Mouse (Mus musculus) urinary bladder, postnatal 4 days (tissue): ENCODE data around the gene Rimbp3.
"Not testable (repeated sequence)": the region's sequence is repeated elsewhere in the genome, so short reads cannot be mapped to it uniquely, and the experiment has no call there.

Experiments used
- DNase-seq, 2 experiments: peaks; one replicate each; pipeline ENCODE4 v3.0.0; 2021 to 2022; ENCODE audit warnings: low spot score in 2 of 2

Gene Rimbp3

GRCm38 (mm10) chr16:17208389-17209361, at the start of gene Rimbp3:
Rimbp3 (plus strand) TSS chr16:17208603.
- DNase-seq = peak; percentile 77 to 85

- not testable (repeated sequence) for DNase-seq
Measured at GRCm38 (mm10) chr16:17165478-17165877, 42.9 kb upstream of the Rimbp3 start.

GRCm38 (mm10) chr16:17167179-17167578, 41.2 kb upstream of the Rimbp3 start:
- no peak for DNase-seq

GRCm38 (mm10) chr16:17168049-17168448, 40.4 kb upstream of the Rimbp3 start:
- DNase-seq = no peak

- no peak for DNase-seq
Measured at GRCm38 (mm10) chr16:17175765-17176164, 32.6 kb upstream of the Rimbp3 start.

GRCm38 (mm10) chr16:17177623-17178170, 30.7 kb upstream of the Rimbp3 start:
- no peak for DNase-seq

GRCm38 (mm10) chr16:17179706-17180105, 28.7 kb upstream of the Rimbp3 start:
- no peak for DNase-seq

- no peak for DNase-seq
Measured at GRCm38 (mm10) chr16:17181382-17181781, 27.0 kb upstream of the Rimbp3 start.

- DNase-seq = no peak
Measured at GRCm38 (mm10) chr16:17182136-17182535, 26.3 kb upstream of the Rimbp3 start.

- no peak for DNase-seq
Measured at GRCm38 (mm10) chr16:17183003-17183402, 25.4 kb upstream of the Rimbp3 start.

- no peak for DNase-seq
Measured at GRCm38 (mm10) chr16:17185475-17185874, 22.9 kb upstream of the Rimbp3 start.

GRCm38 (mm10) chr16:17193823-17194222, 14.6 kb upstream of the Rimbp3 start:
- DNase-seq = no peak

GRCm38 (mm10) chr16:17200121-17200952, 8.1 kb upstream of the Rimbp3 start:
- DNase-seq = no peak

- DNase-seq = peak; percentile 75 to 84
Measured at GRCm38 (mm10) chr16:17200953-17201707, 7.3 kb upstream of the Rimbp3 start.

GRCm38 (mm10) chr16:17201977-17202376, 6.4 kb upstream of the Rimbp3 start:
- no peak for DNase-seq

GRCm38 (mm10) chr16:17202549-17202948, 5.9 kb upstream of the Rimbp3 start, which contains the start of gene Ube2l3:
Ube2l3 (minus strand) TSS chr16:17202649.
- no peak for DNase-seq

- no peak for DNase-seq
Measured at GRCm38 (mm10) chr16:17204990-17205389, 3.4 kb upstream of the Rimbp3 start.

- DNase-seq = peak; percentile 28 to 58
Measured at GRCm38 (mm10) chr16:17209404-17209960, 1.1 kb downstream of the Rimbp3 start.

- peak; percentile 83 to 92 for DNase-seq
Measured at GRCm38 (mm10) chr16:17209981-17210838, 1.8 kb downstream of the Rimbp3 start.
